Mouse (Mus musculus) mature B cell (primary cell): ENCODE measurements around the gene Cenpn.

Experiments
- in situ Hi-C: fragments of 300-500 bp; cut with MboI; formaldehyde crosslinking; loops from 2 replicates; pipeline ENCODE4 v1.14.3; 2019

Cenpn gene

GRCm38 (mm10) chr8:116942284-116943058 lies 20.9 kb downstream of the Cenpn start:
- in situ Hi-C loops, result no loop called here

GRCm38 (mm10) chr8:116943161-116943554 lies 21.6 kb downstream of the Cenpn start, which contains the start of gene Atmin:
Gene Atmin, plus strand, starts transcription at chr8:116943393.
- in situ Hi-C loops, result no loop called here

- in situ Hi-C loops, result no loop called here
These were observed 22.2 kb downstream of the Cenpn start for GRCm38 (mm10) chr8:116943555-116944384.

GRCm38 (mm10) chr8:116944385-116944696 lies 22.8 kb downstream of the Cenpn start:
- in situ Hi-C loops, result no loop called here

GRCm38 (mm10) chr8:116945169-116945910 lies 23.8 kb downstream of the Cenpn start:
- in situ Hi-C loops, result no loop called here

GRCm38 (mm10) chr8:116946268-116946838 lies 24.8 kb downstream of the Cenpn start:
- in situ Hi-C loops, result no loop called here

- in situ Hi-C loops, result no loop called here
These were observed 25.3 kb downstream of the Cenpn start for GRCm38 (mm10) chr8:116946851-116947250.

GRCm38 (mm10) chr8:116947589-116947988 lies 26.1 kb downstream of the Cenpn start:
- in situ Hi-C loops, result no loop called here

- in situ Hi-C loops, result no loop called here
These were observed 29.8 kb downstream of the Cenpn start for GRCm38 (mm10) chr8:116951369-116951768.

- in situ Hi-C loops, result no loop called here
These were observed 30.2 kb downstream of the Cenpn start for GRCm38 (mm10) chr8:116951778-116952177.

GRCm38 (mm10) chr8:116952428-116952827 lies 30.9 kb downstream of the Cenpn start:
- in situ Hi-C loops, result no loop called here

- in situ Hi-C loops, result no loop called here
These were observed 32.9 kb downstream of the Cenpn start for GRCm38 (mm10) chr8:116954415-116954814.

- in situ Hi-C loops, result no loop called here
These were observed 48.0 kb downstream of the Cenpn start for GRCm38 (mm10) chr8:116969531-116969930.

GRCm38 (mm10) chr8:116975066-116975465 lies 53.5 kb downstream of the Cenpn start:
- in situ Hi-C loops, result no loop called here

- in situ Hi-C loops, result no loop called here
These were observed 54.1 kb downstream of the Cenpn start for GRCm38 (mm10) chr8:116975606-116976005.

GRCm38 (mm10) chr8:116978052-116978451 lies 56.5 kb downstream of the Cenpn start:
- in situ Hi-C loops, result no loop called here

- in situ Hi-C loops, result no loop called here
These were observed 57.2 kb downstream of the Cenpn start, which contains the start of gene 1700030J22Rik for GRCm38 (mm10) chr8:116978631-116979256. Gene 1700030J22Rik, minus strand, starts transcription at chr8:116978959.

- in situ Hi-C loops, result no loop called here
These were observed 58.6 kb downstream of the Cenpn start for GRCm38 (mm10) chr8:116980117-116980516.

- in situ Hi-C loops, result no loop called here
These were observed 68.3 kb downstream of the Cenpn start for GRCm38 (mm10) chr8:116989842-116990241.
